ENCODE assay signal across 9 mouse cellular contexts in genomic region chr12:8444975-8445853, GRCm38 (mm10). TPM values are rescaled to one million over a fixed set of nuclear protein-coding genes. Genes with fewer than 3 reads are reported as not detected.
A peak's percentile ranks its signal among the peaks of the same experiment; 100 is the strongest.
DNase-seq lines count a peak whose midpoint lies in the region; ATAC-seq lines count a peak whose summit lies in the region.
"Had no signal": no experiment of that assay in that cellular context is flagged by ENCODE, and none has a peak within 500 bp of the region (broad histone marks: within the 10 kb centered on the region; RNA-seq: fewer than 3 reads in every experiment).

No protein-coding gene starts in this region.

- no peak for ATAC-seq in kidney, embryonic 14.5 days (ENCODE audit: low FRiP score, low TSS enrichment)
- ATAC-seq in embryonic facial prominence, embryonic 15.5 days (ENCODE audit: insufficient number of reproducible peaks, low FRiP score, low TSS enrichment, low read depth), result peak; percentile 37
- peak; percentile 64; the same call in 1 of the 2 replicates for ATAC-seq in limb, embryonic 15.5 days (ENCODE audit: insufficient number of reproducible peaks, low FRiP score, low TSS enrichment, low read depth)
- ATAC-seq in intestine, embryonic 16.5 days, result no peak

- no peaks in the 10 kb centered on the region for H3K9me3 ChIP-seq in kidney, embryonic 14.5 days (ENCODE audit: control insufficient read depth, low read length)
- no peaks in the 10 kb centered on the region for H3K9me3 ChIP-seq in embryonic facial prominence, embryonic 15.5 days (replicated peaks)
- no peaks in the 10 kb centered on the region for H3K9me3 ChIP-seq in limb, embryonic 15.5 days
- no peaks in the 10 kb centered on the region for H3K9me3 ChIP-seq in intestine, embryonic 16.5 days (ENCODE audit: control insufficient read depth, low read length)
- H3K9me3 ChIP-seq: neural tube, embryonic 13.5 days had no signal

- H3K36me3 ChIP-seq in kidney, embryonic 14.5 days (ENCODE audit: control insufficient read depth, insufficient read depth, low read length), result no peaks in the 10 kb centered on the region
- H3K36me3 ChIP-seq in embryonic facial prominence, embryonic 15.5 days, result no peaks in the 10 kb centered on the region
- no peaks in the 10 kb centered on the region for H3K36me3 ChIP-seq in limb, embryonic 15.5 days
- H3K36me3 ChIP-seq in intestine, embryonic 16.5 days (ENCODE audit: control insufficient read depth, insufficient read depth, low read length), result no peaks in the 10 kb centered on the region
- H3K36me3 ChIP-seq: neural tube, embryonic 13.5 days had no signal

- no peak overlapping the region for H3K9ac ChIP-seq in kidney, embryonic 14.5 days (ENCODE audit: low read depth, low read length)
- no peak overlapping the region for H3K9ac ChIP-seq in embryonic facial prominence, embryonic 15.5 days
- no peak overlapping the region for H3K9ac ChIP-seq in limb, embryonic 15.5 days
- H3K9ac ChIP-seq in intestine, embryonic 16.5 days (ENCODE audit: low read depth, low read length), result no peak overlapping the region
- H3K9ac ChIP-seq: neural tube, embryonic 13.5 days had no signal

- H3K4me2 ChIP-seq in kidney, embryonic 14.5 days (replicated peaks; ENCODE audit: low read depth, low read length), result no peak overlapping the region
- no peak overlapping the region for H3K4me2 ChIP-seq in embryonic facial prominence, embryonic 15.5 days (replicated peaks)
- H3K4me2 ChIP-seq in limb, embryonic 15.5 days, result no peak overlapping the region
- no peak overlapping the region for H3K4me2 ChIP-seq in intestine, embryonic 16.5 days (ENCODE audit: low read depth, low read length)
- H3K4me2 ChIP-seq: neural tube, embryonic 13.5 days had no signal

- H3K27ac ChIP-seq in kidney, embryonic 14.5 days (ENCODE audit: low read depth, low read length), result no peak overlapping the region
- H3K27ac ChIP-seq in embryonic facial prominence, embryonic 15.5 days (replicated peaks), result no peak overlapping the region
- peak overlapping the region; percentile 73 for H3K27ac ChIP-seq in limb, embryonic 15.5 days
- H3K27ac ChIP-seq in intestine, embryonic 16.5 days (ENCODE audit: low read length), result no peak overlapping the region
- H3K27ac ChIP-seq: left cerebral cortex, adult 2 months; neural tube, embryonic 13.5 days had no signal

- WGBS in kidney, embryonic 14.5 days, result 78% methylated on average over 13 of the region's 13 CpGs
- WGBS in embryonic facial prominence, embryonic 15.5 days, result 64% methylated on average over 13 of the region's 13 CpGs
- WGBS in limb, embryonic 15.5 days, result 66% methylated on average over 13 of the region's 13 CpGs
- WGBS in intestine, embryonic 16.5 days, result 82% methylated on average over 13 of the region's 13 CpGs

- peaks cover 3% of the 10 kb centered on the region; the same call in 1 of the 2 replicates for H3K4me1 ChIP-seq in kidney, embryonic 14.5 days (ENCODE audit: control insufficient read depth, insufficient read depth, low read length)
- peaks cover 11% of the 10 kb centered on the region; the same call in 1 of the 2 replicates for H3K4me1 ChIP-seq in embryonic facial prominence, embryonic 15.5 days
- H3K4me1 ChIP-seq in limb, embryonic 15.5 days, result peaks cover 29% of the 10 kb centered on the region
- peaks cover 3% of the 10 kb centered on the region; the same call in 1 of the 2 replicates for H3K4me1 ChIP-seq in intestine, embryonic 16.5 days (ENCODE audit: control insufficient read depth, insufficient read depth, low read length)

- peak; percentile 39 for DNase-seq in kidney, adult 18-20 months
- DNase-seq in gastrocnemius, postnatal 4 days (ENCODE audit: low spot score in 2 of 2), result peak; percentile 42 to 69
- DNase-seq in ovary, postnatal 14 days (ENCODE audit: low spot score), result no peak

- H3K4me3 ChIP-seq in kidney, embryonic 14.5 days (ENCODE audit: low read length), result no peak overlapping the region
- H3K4me3 ChIP-seq in embryonic facial prominence, embryonic 15.5 days (replicated peaks), result no peak overlapping the region
- H3K4me3 ChIP-seq in limb, embryonic 15.5 days, result no peak overlapping the region
- H3K4me3 ChIP-seq in intestine, embryonic 16.5 days (ENCODE audit: low read length), result no peak overlapping the region
- H3K4me3 ChIP-seq: left cerebral cortex, adult 2 months; neural tube, embryonic 13.5 days had no signal

- no peaks in the 10 kb centered on the region for H3K27me3 ChIP-seq in kidney, embryonic 14.5 days (ENCODE audit: control insufficient read depth, insufficient read depth, low read length)
- H3K27me3 ChIP-seq in embryonic facial prominence, embryonic 15.5 days, result no peaks in the 10 kb centered on the region
- no peaks in the 10 kb centered on the region for H3K27me3 ChIP-seq in limb, embryonic 15.5 days
- no peaks in the 10 kb centered on the region for H3K27me3 ChIP-seq in intestine, embryonic 16.5 days (replicated peaks; ENCODE audit: control insufficient read depth, insufficient read depth, low read length)
- H3K27me3 ChIP-seq: neural tube, embryonic 13.5 days had no signal

RNA-seq across cellular contexts. Expression of gene Rhob, which starts 54.6 kb away (rescaled TPM):
- 38.3 and 43.6 TPM in 2 replicates for polyA plus RNA-seq in kidney, embryonic 14.5 days (2014; fragmentation: Nextera tagmentation; extraction: Ambion mirVana)
- polyA plus RNA-seq in embryonic facial prominence, embryonic 15.5 days (2015; fragmentation: Nextera tagmentation; extraction: Ambion mirVana), result 55.3 and 59.5 TPM in 2 replicates
- 100 to 1,000 TPM; 111 to 115 TPM for total RNA-seq in gastrocnemius, postnatal 4 days (2021)
- 54.1 and 60.5 TPM in 2 replicates for polyA plus RNA-seq in limb, embryonic 15.5 days (2015; fragmentation: Nextera tagmentation; extraction: Ambion mirVana)
- 24.1 and 24.6 TPM in 2 replicates for polyA plus RNA-seq in intestine, embryonic 16.5 days (2015; fragmentation: Nextera tagmentation; extraction: Ambion mirVana)

Comparison
In these comparisons a context has a peak if more than half of its experiments do, and no peak if none do; other contexts are left out.
1. ATAC-seq: peak in embryonic facial prominence, embryonic 15.5 days (single experiment) and limb, embryonic 15.5 days (single experiment); none in kidney, embryonic 14.5 days (single experiment) and intestine, embryonic 16.5 days (single experiment).